Mouse (Mus musculus) lung, embryonic 15.5 days (tissue): ENCODE results near the gene Ercc6l2. TPM values are rescaled to one million over a fixed set of nuclear protein-coding genes. Genes with fewer than 3 reads are reported as not detected.

Experiments
- ATAC-seq: fragments of 200-750 bp; cut with Nextera tagmentation; 2 replicates; pipeline ENCODE4 v1.8.0; 2017; ENCODE audit warnings: moderate number of reproducible peaks, borderline replicate concordance; ENCODE audit not compliant: low FRiP score, low TSS enrichment; ENCODE audit errors: extremely low read depth
- H3K27ac ChIP-seq: fragments of 300-500 bp; sonication (generic); 2 replicates; pipeline ENCODE4 v1.5.1; 2015; ENCODE audit warnings: moderate library complexity, mild to moderate bottlenecking, inconsistent platforms
- H3K27me3 ChIP-seq: fragments of 300-500 bp; sonication (generic); 2 replicates; pipeline ENCODE4 v1.6.1; 2015; ENCODE audit warnings: inconsistent platforms
- H3K36me3 ChIP-seq: fragments of 300-500 bp; sonication (generic); 2 replicates; pipeline ENCODE4 v1.6.1; 2015; ENCODE audit warnings: inconsistent platforms
- H3K4me1 ChIP-seq: fragments of 300-500 bp; sonication (generic); 2 replicates; pipeline ENCODE4 v1.6.1; 2015; ENCODE audit warnings: inconsistent platforms
- H3K4me2 ChIP-seq: fragments of 300-500 bp; sonication (generic); 2 replicates; pipeline ENCODE4 v1.6.1; 2015; ENCODE audit warnings: inconsistent platforms, mild to moderate bottlenecking, moderate library complexity
- H3K4me3 ChIP-seq: fragments of 300-500 bp; sonication (generic); 2 replicates; pipeline ENCODE4 v1.5.1; 2015; ENCODE audit warnings: mild to moderate bottlenecking, inconsistent platforms
- H3K9ac ChIP-seq: fragments of 300-500 bp; sonication (generic); 2 replicates; pipeline ENCODE4 v1.6.1; 2015; ENCODE audit warnings: inconsistent platforms
- H3K9me3 ChIP-seq: fragments of 300-500 bp; sonication (generic); 2 replicates; pipeline ENCODE4 v1.6.1; 2016; ENCODE audit warnings: inconsistent platforms
- WGBS: fragments of 180-500 bp; shearing (Covaris S2); methylation state at CpG from one replicate; pipeline ENCODE4 v1.1.7; 2015; 5-methylcytosine and 5-hydroxymethylcytosine counted together
- polyA plus RNA-seq: library from polyadenylated mRNA; unstranded; fragments of >200 nt; fragmentation: Nextera tagmentation; extraction: Ambion mirVana; gene quantifications from 2 replicates; pipeline ENCODE4 v1.2.1, GENCODE M21; 2015

Ercc6l2 gene
- polyA plus RNA-seq, 1 experiment from 2014 or later, result 28.0 TPM

DNA sequence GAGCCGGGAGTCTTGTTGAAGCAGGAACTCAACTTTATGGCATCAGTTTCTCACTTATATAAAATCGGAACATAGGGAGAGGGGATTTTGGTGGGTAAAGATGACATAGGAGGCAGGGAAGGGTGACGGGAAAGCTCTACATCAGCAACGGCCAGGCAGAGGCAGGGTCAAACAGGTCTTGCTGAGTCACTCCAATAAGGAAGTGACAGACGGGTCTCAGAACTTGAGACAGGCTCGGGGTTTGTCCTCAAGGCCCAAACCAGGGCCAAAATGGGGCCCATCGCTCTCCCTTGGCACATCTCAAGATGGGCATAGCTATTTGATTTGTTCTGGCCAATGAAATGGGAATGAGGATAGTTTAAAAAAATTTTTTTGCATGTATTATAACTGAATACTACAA is 128.6 kb downstream of the Ercc6l2 start:
- Histone ChIP-seq H3K27ac (no peak overlapping the region), H3K36me3 (no peaks in the 10 kb centered on the region), H3K9ac (no peak overlapping the region), H3K27me3 (no peaks in the 10 kb centered on the region), H3K9me3 (no peaks in the 10 kb centered on the region), H3K4me2 (no peak overlapping the region), H3K4me3 (no peak overlapping the region), H3K4me1 (peaks cover 9% of the 10 kb centered on the region; the same call in 1 of the 2 replicates)
- no peak for ATAC-seq
- WGBS, result 75% methylated on average over 7 of the region's 7 CpGs

DNA sequence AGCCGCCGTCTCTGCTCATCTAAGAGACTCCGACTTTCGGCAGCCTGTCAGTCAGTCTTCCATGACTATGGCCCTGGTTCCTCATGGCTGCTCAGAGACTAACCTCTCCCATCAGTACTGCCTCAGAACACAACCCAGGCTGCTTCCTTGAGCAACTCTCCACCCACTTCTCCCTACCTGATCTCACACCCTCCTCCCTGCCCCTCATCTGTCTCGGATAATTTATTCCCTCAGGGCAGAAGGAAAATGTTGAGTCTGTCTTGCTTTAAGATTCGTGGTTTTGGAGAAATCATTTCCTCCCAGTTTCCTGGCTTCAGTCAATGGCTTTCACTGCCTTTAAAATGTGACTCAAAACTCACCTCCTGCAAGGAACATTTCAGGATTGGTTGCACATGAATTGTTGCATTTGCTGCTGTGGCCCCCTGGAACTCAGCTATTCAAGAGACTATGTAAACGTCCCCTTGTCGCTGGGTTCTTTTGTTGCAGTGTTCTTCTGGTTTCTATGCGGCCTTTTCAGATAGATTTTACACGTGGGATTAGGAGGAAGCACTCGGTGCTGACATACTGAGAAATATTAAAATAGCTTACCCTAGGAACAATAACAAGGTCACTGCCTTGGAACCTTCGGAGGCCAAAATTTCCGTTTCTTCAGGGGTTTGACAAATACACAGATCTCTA is 129.4 kb downstream of the Ercc6l2 start:
- H3K36me3 ChIP-seq, result no peaks in the 10 kb centered on the region
- H3K27me3 ChIP-seq, result no peaks in the 10 kb centered on the region
- WGBS, result 48% methylated on average over 13 of the region's 13 CpGs
- no peak overlapping the region for H3K27ac ChIP-seq
- peaks cover 9% of the 10 kb centered on the region; the same call in 1 of the 2 replicates for H3K4me1 ChIP-seq
- ATAC-seq, result no peak
- H3K4me3 ChIP-seq, result no peak overlapping the region
- no peak overlapping the region for H3K9ac ChIP-seq
- H3K4me2 ChIP-seq, result no peak overlapping the region
- H3K9me3 ChIP-seq, result no peaks in the 10 kb centered on the region

Other genes with a start within 250 kb of the Ercc6l2 start
- gene Ptch1, start 241.6 kb upstream of the Ercc6l2 start, polyA plus RNA-seq, result 34.8 and 36.8 TPM in 2 replicates